ENCODE assay signal across 9 mouse cellular contexts in genomic region chr17:47876776-47877714, GRCm38 (mm10). TPM values are rescaled to one million over a fixed set of nuclear protein-coding genes. Genes with fewer than 3 reads are reported as not detected.
DNase-seq lines count a peak whose midpoint lies in the region; ATAC-seq lines count a peak whose summit lies in the region.
"Had no signal": no experiment of that assay in that cellular context is flagged by ENCODE, and none has a peak within 500 bp of the region (broad histone marks: within the 10 kb centered on the region; RNA-seq: fewer than 3 reads in every experiment).

No protein-coding gene starts in this region.

- 50% methylated on average over 26 of the region's 26 CpGs for WGBS in embryonic facial prominence, embryonic 12.5 days
- WGBS in hindbrain, embryonic 13.5 days = 12% methylated on average over 26 of the region's 26 CpGs
- 11% methylated on average over 26 of the region's 26 CpGs for WGBS in neural tube, embryonic 14.5 days

- intact Hi-C loops in left cerebral cortex, postnatal 4 days (cut with DNase I) = no loop called here
- intact Hi-C loops in left cerebral cortex, postnatal 36 days (cut with DNase I) = no loop called here

- no peaks in the 10 kb centered on the region for H3K27me3 ChIP-seq in embryonic facial prominence, embryonic 12.5 days
- peaks cover 48% of the 10 kb centered on the region for H3K27me3 ChIP-seq in hindbrain, embryonic 13.5 days
- peaks cover 4% of the 10 kb centered on the region; the same call in 1 of the 2 replicates for H3K27me3 ChIP-seq in neural tube, embryonic 14.5 days (ENCODE audit: control insufficient read depth, insufficient read depth, low read length)
- H3K27me3 ChIP-seq: Patski had no signal

- H3K9me3 ChIP-seq in embryonic facial prominence, embryonic 12.5 days = no peaks in the 10 kb centered on the region
- H3K9me3 ChIP-seq in hindbrain, embryonic 13.5 days = no peaks in the 10 kb centered on the region
- no peaks in the 10 kb centered on the region for H3K9me3 ChIP-seq in neural tube, embryonic 14.5 days (ENCODE audit: control insufficient read depth, low read length)
- H3K9me3 ChIP-seq: megakaryocyte, embryonic 14.5 days had no signal

- no peak overlapping the region for H3K4me2 ChIP-seq in embryonic facial prominence, embryonic 12.5 days (replicated peaks)
- peak overlapping the region; percentile 64 for H3K4me2 ChIP-seq in hindbrain, embryonic 13.5 days
- peak overlapping the region; percentile 57 for H3K4me2 ChIP-seq in neural tube, embryonic 14.5 days (ENCODE audit: low read depth, low read length)

- peaks cover 58% of the 10 kb centered on the region for H3K4me1 ChIP-seq in embryonic facial prominence, embryonic 12.5 days
- H3K4me1 ChIP-seq in hindbrain, embryonic 13.5 days (replicated peaks) = peaks cover 84% of the 10 kb centered on the region
- H3K4me1 ChIP-seq in neural tube, embryonic 14.5 days (ENCODE audit: control insufficient read depth, insufficient read depth, low read length) = peaks cover 28% of the 10 kb centered on the region

- H3K27ac ChIP-seq in embryonic facial prominence, embryonic 12.5 days = peak overlapping the region; percentile 78; the same call in 1 of the 2 replicates
- peak overlapping the region; percentile 84 for H3K27ac ChIP-seq in hindbrain, embryonic 13.5 days
- H3K27ac ChIP-seq in neural tube, embryonic 14.5 days (ENCODE audit: low read depth, low read length) = peak overlapping the region; percentile 62

- peak overlapping the region; percentile 8; the same call in 1 of the 2 replicates for H3K9ac ChIP-seq in embryonic facial prominence, embryonic 12.5 days
- peak overlapping the region; percentile 71 for H3K9ac ChIP-seq in hindbrain, embryonic 13.5 days
- peak overlapping the region; percentile 47 for H3K9ac ChIP-seq in neural tube, embryonic 14.5 days (replicated peaks; ENCODE audit: low read depth, low read length)

- no peak for ATAC-seq in embryonic facial prominence, embryonic 12.5 days (ENCODE audit: insufficient number of reproducible peaks, insufficient read depth, low FRiP score, low TSS enrichment)
- ATAC-seq in hindbrain, embryonic 13.5 days (ENCODE audit: low FRiP score) = peak; percentile 24; the same call in 1 of the 2 replicates
- ATAC-seq in neural tube, embryonic 14.5 days (ENCODE audit: low read depth) = peak; percentile 41
- ATAC-seq: Patski had no signal

- H3K36me3 ChIP-seq in embryonic facial prominence, embryonic 12.5 days = peaks cover 67% of the 10 kb centered on the region
- H3K36me3 ChIP-seq in hindbrain, embryonic 13.5 days = peaks cover 15% of the 10 kb centered on the region
- no peaks in the 10 kb centered on the region for H3K36me3 ChIP-seq in neural tube, embryonic 14.5 days (ENCODE audit: control insufficient read depth, insufficient read depth, low read length)

- peak; percentile 71 for DNase-seq in left cerebral cortex, postnatal 4 days
- DNase-seq in left cerebral cortex, postnatal 36 days (ENCODE audit: low spot score in 2 of 2) = no peak
- DNase-seq in adrenal gland, adult (ENCODE audit: inconsistent age in 2 of 2, low spot score in 1 of 2) = no peak
- DNase-seq in right cerebral cortex, postnatal 10 days (ENCODE audit: low spot score in 2 of 2) = no peak

- H3K4me3 ChIP-seq in embryonic facial prominence, embryonic 12.5 days = no peak overlapping the region
- H3K4me3 ChIP-seq in hindbrain, embryonic 13.5 days = peak overlapping the region; percentile 39
- peak overlapping the region; percentile 34 for H3K4me3 ChIP-seq in neural tube, embryonic 14.5 days (ENCODE audit: low read depth, low read length)
- H3K4me3 ChIP-seq: megakaryocyte, embryonic 14.5 days had no signal

RNA-seq across cellular contexts. Expression of gene Mdfi, which starts 42.6 kb away (rescaled TPM):
- 1 to 10 TPM; 2.5 to 3.7 TPM for total RNA-seq in left cerebral cortex, postnatal 4 days (2021)
- total RNA-seq in left cerebral cortex, postnatal 36 days (2021) = 1 to 10 TPM in 1 of 2 experiments, under 1 TPM in 1; 0.81 to 1.1 TPM
- polyA plus RNA-seq in embryonic facial prominence, embryonic 12.5 days (2016; fragmentation: Nextera tagmentation; extraction: Ambion mirVana) = 35.6 and 49.2 TPM in 2 replicates
- polyA plus RNA-seq in hindbrain, embryonic 13.5 days (2015; fragmentation: Nextera tagmentation; extraction: Ambion mirVana) = 2.9 and 3.7 TPM in 2 replicates
- polyA plus RNA-seq in neural tube, embryonic 14.5 days (2014; fragmentation: Nextera tagmentation; extraction: Ambion mirVana) = 2.7 and 5.3 TPM in 2 replicates
- polyA plus RNA-seq: Patski had no signal

RNA-seq across cellular contexts. Expression of gene Foxp4, which starts 47.4 kb away (rescaled TPM):
- 10 to 100 TPM; 78.3 to 89.0 TPM for total RNA-seq in left cerebral cortex, postnatal 4 days (2021)
- 10 to 100 TPM; 44.1 to 55.9 TPM for total RNA-seq in left cerebral cortex, postnatal 36 days (2021)
- 51.0 and 52.4 TPM in 2 replicates for polyA plus RNA-seq in embryonic facial prominence, embryonic 12.5 days (2016; fragmentation: Nextera tagmentation; extraction: Ambion mirVana)
- polyA plus RNA-seq in hindbrain, embryonic 13.5 days (2015; fragmentation: Nextera tagmentation; extraction: Ambion mirVana) = 19.6 and 19.9 TPM in 2 replicates
- polyA plus RNA-seq in neural tube, embryonic 14.5 days (2014; fragmentation: Nextera tagmentation; extraction: Ambion mirVana) = 28.7 and 29.1 TPM in 2 replicates

Comparison
In these comparisons a context has a peak if more than half of its experiments do, and no peak if none do; other contexts are left out.
1. H3K9ac ChIP-seq: peak in every context shown above with its lines; median percentile 71 in hindbrain, embryonic 13.5 days; 47 in neural tube, embryonic 14.5 days; 8 in embryonic facial prominence, embryonic 12.5 days.